Mouse (Mus musculus): ENCODE measurements around the gene Bex4. TPM values are rescaled to one million over a fixed set of nuclear protein-coding genes. Genes with fewer than 3 reads are reported as not detected.
"Not testable (repeated sequence)": the region's sequence is repeated elsewhere in the genome, so short reads cannot be mapped to it uniquely, and the experiment has no call there.

The Bex4 gene
- not detected for total RNA-seq (2021)
- long read RNA-seq, experiment 1 = 0 reads
- long read RNA-seq, experiment 2 = 0 reads

GRCm38 (mm10) chrX:136138827-136139639, at the start of gene Bex4:
TSS of gene Bex4 (plus strand) at chrX:136138996.
- intact Hi-C loops (cut with DNase I); H3K4me3 ChIP-seq; DNase-seq; H3K27ac ChIP-seq: not testable (repeated sequence)

DNA sequence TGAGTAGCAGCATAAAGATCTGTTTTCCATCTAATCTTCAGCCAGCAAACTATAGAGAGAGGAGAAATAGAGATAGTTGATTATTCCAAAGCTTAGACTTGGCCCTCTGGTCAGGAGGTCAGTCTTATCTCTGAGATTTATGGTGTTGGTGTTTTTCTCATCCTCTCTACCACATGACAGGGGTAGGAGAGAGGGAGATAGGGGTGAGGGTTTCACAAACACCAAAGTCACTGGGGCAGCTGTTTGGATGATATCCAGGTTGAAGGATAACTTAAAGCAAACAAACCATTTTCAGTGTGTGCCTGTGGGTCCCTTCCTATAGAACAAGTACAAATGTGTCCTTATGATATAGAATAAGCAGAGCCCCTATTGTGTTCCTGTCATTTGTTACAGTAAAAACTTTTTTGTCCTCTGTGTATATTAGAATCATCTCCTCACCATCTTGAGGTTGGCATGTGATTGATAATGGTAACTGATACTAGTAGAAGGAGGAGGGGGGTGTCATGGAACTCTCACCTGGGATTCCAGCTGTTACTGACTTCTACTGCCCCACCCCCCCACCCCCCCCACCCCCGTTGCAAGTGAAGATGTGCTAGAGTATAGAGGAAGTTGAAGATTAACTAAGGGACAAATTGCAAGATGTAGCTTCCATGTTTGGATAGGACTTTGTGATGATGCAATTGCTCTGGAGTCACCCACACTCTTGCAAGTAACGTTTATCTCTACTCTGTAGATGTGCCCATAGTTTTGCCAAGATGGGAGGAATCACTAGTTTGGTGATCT, 46.1 kb upstream of the Bex4 start:
- no peak for TF ChIP-seq CTCF (IDR thresholded peaks at IDR 0.05)
- intact Hi-C loops (cut with DNase I) = no loop called here
- Histone ChIP-seq H3K4me3 (no peak overlapping the region), H3K27ac (no peak overlapping the region)
- no peak for DNase-seq

- Histone ChIP-seq H3K27ac (no peak overlapping the region), H3K4me3 (no peak overlapping the region)
- intact Hi-C loops (cut with DNase I) = no loop called here
- TF ChIP-seq CTCF (IDR thresholded peaks at IDR 0.05) = no peak
- DNase-seq = no peak
These were observed 44.4 kb upstream of the Bex4 start for GRCm38 (mm10) chrX:136094421-136094820.

- no peak for TF ChIP-seq CTCF (IDR thresholded peaks at IDR 0.05)
- intact Hi-C loops (cut with DNase I) = no loop called here
- DNase-seq = no peak
- no peak overlapping the region for H3K4me3 ChIP-seq
- H3K27ac ChIP-seq = no peak overlapping the region
These were observed 34.6 kb upstream of the Bex4 start for GRCm38 (mm10) chrX:136104046-136104723.

- TF ChIP-seq CTCF (IDR thresholded peaks at IDR 0.05) = no peak
- intact Hi-C loops (cut with DNase I) = no loop called here
These were observed 34.1 kb upstream of the Bex4 start for GRCm38 (mm10) chrX:136104724-136105088.

DNA sequence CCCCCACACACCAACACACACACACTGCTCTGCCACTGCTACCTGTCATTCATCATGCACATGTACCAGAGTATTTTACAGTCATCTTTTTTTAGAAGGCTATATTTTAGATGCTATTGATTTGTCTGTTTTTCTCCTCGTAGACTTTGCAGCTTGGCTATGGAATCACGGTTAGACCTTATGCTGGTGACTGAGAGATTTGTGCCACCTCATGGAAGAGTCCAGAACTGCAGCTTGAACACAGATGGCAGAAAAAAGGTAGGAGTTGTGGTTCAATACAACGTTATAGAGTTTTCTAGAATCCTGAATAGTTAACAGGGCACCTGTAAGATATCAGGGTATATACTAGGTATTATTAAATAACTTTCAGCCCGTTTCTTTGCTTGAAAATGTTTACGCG, 30.9 kb upstream of the Bex4 start:
- TF ChIP-seq CTCF (IDR thresholded peaks at IDR 0.05) = peak; percentile 59
- intact Hi-C loops (cut with DNase I) = no loop called here
- DNase-seq = peak; percentile 14
- no peak overlapping the region for H3K27ac ChIP-seq
- no peak overlapping the region for H3K4me3 ChIP-seq

More at GRCm38 (mm10) chrX:136104724-136105088, 34.1 kb upstream of the Bex4 start:
- no peak for DNase-seq
- Histone ChIP-seq H3K27ac (no peak overlapping the region), H3K4me3 (no peak overlapping the region)

DNA sequence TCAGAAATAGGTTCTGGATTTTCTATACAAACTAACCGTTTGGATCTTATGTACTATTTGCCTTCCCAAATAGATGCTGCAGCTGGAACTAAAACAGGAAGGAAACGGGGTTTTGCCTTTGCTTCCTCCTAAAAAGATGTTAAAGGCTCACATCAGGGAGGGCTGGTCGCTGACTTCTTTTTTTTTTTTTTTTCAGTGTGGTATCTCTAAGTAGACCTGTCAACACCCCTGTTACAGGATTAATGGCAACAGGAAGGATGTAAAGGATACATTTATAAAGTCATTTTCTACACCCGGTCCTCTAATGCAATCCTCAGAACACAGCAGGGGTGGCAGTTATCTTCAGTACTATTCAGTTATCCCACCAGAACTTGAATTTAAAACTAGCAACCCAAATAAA, 23.8 kb upstream of the Bex4 start:
- Histone ChIP-seq H3K4me3 (no peak overlapping the region), H3K27ac (no peak overlapping the region)
- no peak for DNase-seq
- intact Hi-C loops (cut with DNase I) = no loop called here
- no peak for TF ChIP-seq CTCF (IDR thresholded peaks at IDR 0.05)

- Histone ChIP-seq H3K4me3 (0 out of 2 replicates have a peak overlapping the region, but pooled peaks have one; percentile 29), H3K27ac (no peak overlapping the region)
- intact Hi-C loops (cut with DNase I) = no loop called here
- TF ChIP-seq CTCF (IDR thresholded peaks at IDR 0.05) = no peak
- no peak for DNase-seq
These were observed 23.3 kb upstream of the Bex4 start for GRCm38 (mm10) chrX:136115419-136115961.

DNA sequence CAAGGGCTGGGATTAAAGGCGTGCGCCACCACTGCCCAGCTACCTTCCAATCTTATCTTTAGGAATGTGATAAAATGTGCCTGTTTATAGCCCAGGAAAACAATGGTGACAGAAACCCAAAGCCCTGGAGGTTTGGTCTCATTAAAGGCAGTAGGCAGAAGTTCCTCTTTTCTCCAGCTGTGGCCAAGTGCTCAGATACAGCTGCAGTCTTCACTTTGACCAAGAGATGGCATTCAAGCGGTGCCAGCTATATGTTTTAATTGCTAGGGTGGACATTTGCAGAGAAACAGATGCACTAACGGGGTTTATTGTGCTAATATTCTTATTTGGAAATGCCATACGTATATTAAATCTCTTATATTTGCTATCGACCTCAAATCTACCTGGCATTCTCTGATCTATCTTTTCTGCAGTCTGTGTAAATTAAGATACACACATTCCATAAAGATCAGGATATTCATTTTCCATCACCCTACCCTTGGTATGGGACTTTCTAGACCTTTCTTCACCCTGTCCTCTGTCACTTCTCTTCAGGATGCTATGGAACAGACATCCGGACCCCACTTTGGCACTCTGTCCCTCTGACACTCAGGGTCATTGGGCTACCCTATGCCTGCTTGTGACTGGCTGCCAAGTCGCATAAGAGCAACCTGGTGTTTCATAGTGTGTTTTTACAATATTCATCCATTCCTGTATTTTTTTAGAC, 11.6 kb upstream of the Bex4 start:
- no peak overlapping the region for H3K4me3 ChIP-seq
- TF ChIP-seq CTCF (IDR thresholded peaks at IDR 0.05) = no peak
- no peak for DNase-seq
- no peak overlapping the region for H3K27ac ChIP-seq
- intact Hi-C loops (cut with DNase I) = no loop called here

DNA sequence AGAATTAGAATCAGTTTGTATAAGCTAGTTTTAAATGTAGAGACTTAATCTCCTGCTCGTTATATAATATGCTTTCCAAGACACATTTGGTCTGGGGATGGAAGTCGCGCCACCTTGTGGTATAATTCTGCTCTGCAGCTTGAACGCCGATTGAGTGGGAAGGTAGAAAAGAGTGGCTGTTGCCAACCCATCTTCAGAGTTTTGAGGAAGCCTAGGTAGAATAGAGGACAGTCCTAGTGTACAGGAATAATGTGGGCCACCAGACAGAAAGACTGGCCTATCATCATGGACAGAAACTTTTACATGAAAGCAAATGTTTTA, 11.1 kb upstream of the Bex4 start:
- peak; percentile 58 for TF ChIP-seq CTCF (IDR thresholded peaks at IDR 0.05)
- H3K27ac ChIP-seq = no peak overlapping the region
- peak; percentile 18 for DNase-seq
- no peak overlapping the region for H3K4me3 ChIP-seq
- intact Hi-C loops (cut with DNase I) = no loop called here

GRCm38 (mm10) chrX:136135559-136135958, 3.2 kb upstream of the Bex4 start:
- DNase-seq = no peak
- intact Hi-C loops (cut with DNase I) = no loop called here
- TF ChIP-seq CTCF (IDR thresholded peaks at IDR 0.05) = no peak
- H3K4me3 ChIP-seq = no peak overlapping the region
- no peak overlapping the region for H3K27ac ChIP-seq

DNA sequence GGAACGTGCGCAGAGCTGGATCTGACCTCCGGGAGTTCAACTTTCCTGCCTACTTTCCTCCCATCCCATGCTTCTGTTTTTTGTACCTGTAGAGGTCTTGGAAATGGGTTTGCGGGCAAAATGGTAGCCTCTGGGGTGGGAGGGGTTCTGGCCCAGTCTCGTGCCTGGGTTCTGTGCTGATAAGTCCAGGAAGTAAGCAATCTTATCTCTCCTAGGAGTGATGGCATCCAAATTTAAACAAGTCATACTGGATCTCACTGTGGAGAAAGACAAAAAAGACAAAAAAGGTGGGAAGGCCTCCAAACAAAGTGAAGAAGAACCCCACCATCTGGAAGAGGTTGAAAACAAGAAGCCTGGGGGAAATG, 826 bp downstream of the Bex4 start:
- H3K27ac ChIP-seq; intact Hi-C loops (cut with DNase I); DNase-seq; H3K4me3 ChIP-seq: not testable (repeated sequence)
